Mouse (Mus musculus) fat pad, adult 2 months (tissue): Measurements from ENCODE around the gene Npff.

ENCODE experiments used
- DNase-seq: peaks from one replicate; pipeline ENCODE4 v3.0.0-alpha.2; 2011; ENCODE audit warnings: low read depth, low spot score; ENCODE audit errors: extremely low read depth

The Npff gene

GRCm38 (mm10) chr15:102505073-102505769 is 19.5 kb downstream of the Npff start:
- DNase-seq, result no peak

DNA sequence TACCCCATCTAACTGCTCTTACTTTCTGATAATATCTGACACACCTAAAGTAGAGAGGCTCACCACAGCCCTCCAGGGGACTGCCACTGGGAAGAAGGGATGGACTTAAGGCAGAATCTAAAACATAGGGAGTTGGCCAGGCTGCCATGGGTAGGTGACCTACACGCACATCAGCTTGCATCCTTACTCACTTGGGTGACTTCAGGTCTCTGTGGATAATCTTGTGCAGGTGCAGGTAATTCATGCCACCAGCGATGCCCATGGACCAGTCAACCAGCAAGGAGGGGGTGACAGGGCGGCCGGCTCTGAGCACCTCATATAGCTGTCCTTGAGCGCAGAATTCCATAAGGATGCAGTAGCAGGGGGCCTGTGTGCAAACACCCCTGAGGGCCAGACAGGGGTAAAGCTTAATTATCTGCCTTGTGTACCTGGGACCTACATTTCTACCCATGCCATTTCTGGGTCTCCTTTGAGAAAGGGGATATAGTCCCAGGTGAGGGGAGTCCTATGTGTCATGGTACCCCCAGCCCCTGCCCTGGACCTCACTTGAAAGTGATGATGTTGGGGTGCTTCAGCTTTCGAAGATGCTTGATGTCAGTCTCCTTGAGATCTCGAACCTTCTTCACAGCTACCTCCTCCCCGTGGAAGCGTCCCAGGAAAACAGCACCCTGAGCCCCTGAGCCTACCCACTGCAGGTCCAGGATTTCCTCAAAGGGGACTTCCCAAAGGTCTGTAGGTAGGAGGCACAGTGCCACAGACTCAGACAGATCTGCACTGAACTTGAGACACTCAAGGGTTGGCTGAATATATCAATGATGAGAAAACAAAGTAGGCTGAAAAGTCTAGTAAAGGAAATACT is 20.6 kb downstream of the Npff start:
- DNase-seq, result no peak

GRCm38 (mm10) chr15:102503447-102503846 is 21.3 kb downstream of the Npff start, which contains the start of gene Gm10337:
Gm10337 (plus strand) TSS chr15:102503722.
- DNase-seq, result no peak

DNA sequence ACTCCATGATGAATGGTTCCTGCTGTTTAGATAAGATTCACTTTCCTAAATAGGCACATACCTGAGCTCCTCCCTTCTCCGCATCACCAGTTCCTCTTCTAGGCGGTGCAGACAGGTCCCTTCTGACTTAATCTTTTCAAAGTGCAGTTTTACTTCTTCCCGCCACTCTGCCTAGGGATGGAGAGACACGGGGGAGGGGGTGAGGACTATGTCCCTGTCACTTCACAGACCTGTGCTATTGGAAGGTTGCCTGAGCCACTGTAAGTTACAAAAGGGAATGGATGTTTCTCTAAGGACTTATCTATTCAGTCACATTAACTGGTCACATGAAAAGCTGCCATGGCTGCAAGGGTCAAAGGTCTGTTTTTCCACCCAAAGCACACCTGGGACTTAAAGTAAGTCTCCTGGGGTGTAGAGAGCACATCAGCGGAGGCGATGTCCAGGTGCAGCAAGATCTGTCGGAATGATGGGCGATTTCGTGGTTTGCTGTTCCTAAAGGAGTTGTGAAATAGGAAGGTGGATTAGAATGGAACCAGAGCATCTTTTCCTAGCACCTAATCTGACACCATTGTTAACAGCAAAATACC is 22.4 kb downstream of the Npff start:
- no peak for DNase-seq

- no peak for DNase-seq
Observed at GRCm38 (mm10) chr15:102501084-102501814, 23.5 kb downstream of the Npff start.

- no peak for DNase-seq
Observed at GRCm38 (mm10) chr15:102500479-102500878, 24.3 kb downstream of the Npff start.

- DNase-seq, result no peak
Observed at GRCm38 (mm10) chr15:102499851-102500250, 24.9 kb downstream of the Npff start.

GRCm38 (mm10) chr15:102499370-102499769 is 25.4 kb downstream of the Npff start:
- no peak for DNase-seq

- no peak for DNase-seq
Observed at GRCm38 (mm10) chr15:102498322-102498721, 26.4 kb downstream of the Npff start.

DNA sequence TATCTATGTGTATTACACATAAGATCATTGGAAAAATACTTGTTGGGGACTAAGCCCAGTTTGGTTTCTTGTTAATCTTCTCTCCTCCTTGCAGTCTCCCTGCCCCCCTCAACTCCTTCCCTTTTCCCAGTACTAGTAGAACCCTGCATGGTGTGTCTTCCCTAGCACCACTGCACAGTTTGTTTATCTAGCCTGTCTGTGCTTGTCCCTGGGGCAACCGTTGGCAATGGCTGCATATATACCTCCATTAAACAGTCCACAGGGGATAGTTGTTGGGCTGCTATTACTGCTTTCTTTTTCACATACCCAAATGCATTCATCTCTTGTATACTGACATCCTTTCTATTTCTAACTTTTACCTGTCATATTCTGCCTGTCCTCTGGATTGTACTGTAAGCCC is 37.1 kb downstream of the Npff start:
- no peak for DNase-seq

GRCm38 (mm10) chr15:102485853-102486252 is 38.9 kb downstream of the Npff start:
- no peak for DNase-seq

GRCm38 (mm10) chr15:102483136-102483535 is 41.6 kb downstream of the Npff start:
- no peak for DNase-seq

DNA sequence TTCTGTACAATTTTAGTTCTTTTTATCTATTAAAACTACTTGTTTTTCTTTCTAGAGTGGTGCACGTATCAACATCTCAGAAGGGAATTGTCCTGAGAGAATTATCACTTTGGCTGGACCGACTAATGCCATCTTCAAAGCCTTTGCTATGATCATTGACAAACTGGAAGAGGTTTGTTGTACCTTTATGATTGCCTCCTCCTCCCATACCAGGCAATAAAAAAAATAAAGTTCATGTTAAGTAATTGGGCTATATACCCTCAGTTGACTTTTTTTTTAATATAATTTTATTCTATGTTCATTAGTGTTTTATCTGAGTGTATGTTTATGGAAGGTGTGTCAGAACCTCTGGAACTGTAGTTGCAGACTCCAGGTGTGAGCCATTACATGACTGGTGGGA is 50.2 kb downstream of the Npff start:
- no peak for DNase-seq
